Mouse (Mus musculus): ENCODE data around the gene Ldhb.
"Not testable (repeated sequence)": the region's sequence is repeated elsewhere in the genome, so short reads cannot be mapped to it uniquely, and the experiment has no call there.

Gene Ldhb

DNA sequence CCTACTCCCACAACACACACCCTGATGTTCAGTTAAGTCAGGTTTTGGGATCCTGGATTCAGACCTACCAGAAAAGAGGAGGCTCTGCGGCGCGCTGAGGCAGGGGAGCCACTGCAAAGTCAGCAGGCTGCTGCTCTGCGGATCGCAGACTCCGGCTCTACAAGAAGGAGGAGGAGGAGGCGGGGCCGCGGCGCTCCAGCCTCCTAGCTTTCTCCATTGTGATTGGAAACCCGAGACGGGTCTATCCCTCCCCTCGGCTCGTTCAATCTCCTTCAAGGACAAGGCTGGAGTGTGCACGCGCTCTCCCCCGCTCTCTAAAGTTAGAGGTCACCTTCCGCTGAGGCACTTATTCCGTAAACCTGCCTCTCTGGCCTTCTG lies at the start of gene Ldhb:
Ldhb (minus strand) TSS at position 173 of the 378 bp plus-strand sequence.
- peak; percentile 94 for DNase-seq

DNA sequence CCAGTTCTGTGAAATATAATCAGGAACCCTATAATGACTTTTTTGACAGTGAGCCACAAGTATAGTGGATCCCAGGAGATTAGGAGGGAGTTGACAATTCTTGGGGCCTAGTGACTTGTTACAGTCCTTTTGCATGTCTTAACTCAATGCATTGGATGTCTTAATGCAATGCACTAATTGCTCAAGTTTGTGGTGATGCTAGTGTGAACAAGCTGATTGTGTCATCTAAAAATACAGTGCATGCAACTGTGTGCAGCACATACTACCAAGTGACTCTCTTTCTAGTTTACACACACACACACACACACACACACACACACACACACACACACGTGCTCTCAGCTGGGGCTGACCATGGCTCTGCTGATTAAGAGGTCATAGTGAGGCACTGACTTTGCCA lies 48.2 kb upstream of the Ldhb start:
- DNase-seq: no peak

DNA sequence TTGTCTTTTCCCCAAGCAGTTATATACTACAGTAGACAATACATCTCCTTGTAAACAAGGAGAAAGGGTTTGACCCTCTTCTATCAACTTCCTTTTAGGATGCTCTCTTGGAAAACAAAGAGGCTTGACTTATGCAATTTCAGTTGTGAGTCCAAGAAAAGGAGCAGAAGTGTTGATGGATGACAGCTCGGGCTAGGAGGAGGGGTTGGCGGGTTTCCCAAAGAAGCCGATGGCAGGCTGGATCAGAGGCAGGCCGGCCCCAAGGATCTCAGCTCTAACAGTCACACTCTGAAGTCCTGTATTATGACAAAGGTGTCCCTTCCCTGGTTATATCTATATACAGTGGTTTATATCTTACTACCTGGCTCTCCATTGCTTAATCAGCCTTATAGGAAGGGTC lies 43.7 kb upstream of the Ldhb start:
- peak; percentile 82 for DNase-seq

DNA sequence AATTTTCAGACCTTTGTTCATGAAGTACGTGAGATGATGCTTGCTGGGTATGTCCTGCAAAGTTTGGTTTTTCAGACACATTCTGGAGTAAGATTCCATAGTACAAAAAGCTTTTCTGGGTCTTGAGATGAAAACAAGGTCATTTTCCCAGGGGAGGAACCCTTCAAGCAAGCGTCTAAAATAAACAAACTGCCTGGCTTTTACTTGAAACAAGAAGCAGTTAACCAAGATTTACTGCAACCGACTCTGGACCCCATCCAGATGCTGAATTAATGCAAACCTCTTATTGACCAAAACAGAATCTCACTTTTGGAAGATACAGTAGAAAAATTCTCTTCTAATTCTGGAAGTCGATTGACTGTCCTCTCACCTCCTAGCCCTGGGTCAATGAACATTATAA lies 43.1 kb upstream of the Ldhb start:
- peak; percentile 57 for DNase-seq

DNA sequence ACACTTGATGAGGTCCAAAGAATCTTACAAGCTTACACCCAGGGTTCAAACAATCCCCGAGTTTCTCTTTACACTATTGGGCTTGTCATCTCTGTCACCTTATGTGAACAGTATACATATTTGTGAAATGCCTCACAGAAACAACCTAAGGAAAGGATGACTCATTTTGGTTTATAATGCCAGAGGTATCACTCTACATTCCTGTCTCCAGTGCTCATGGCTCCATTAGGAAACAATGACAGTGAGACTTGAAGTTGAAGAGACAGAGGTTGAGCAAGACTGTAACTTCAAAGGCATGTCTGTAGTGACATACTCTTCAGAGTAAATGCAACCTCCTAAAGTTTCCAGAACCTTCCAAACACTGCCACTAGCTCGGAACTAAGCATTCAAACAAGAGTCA lies 40.6 kb upstream of the Ldhb start:
- DNase-seq: no peak

DNA sequence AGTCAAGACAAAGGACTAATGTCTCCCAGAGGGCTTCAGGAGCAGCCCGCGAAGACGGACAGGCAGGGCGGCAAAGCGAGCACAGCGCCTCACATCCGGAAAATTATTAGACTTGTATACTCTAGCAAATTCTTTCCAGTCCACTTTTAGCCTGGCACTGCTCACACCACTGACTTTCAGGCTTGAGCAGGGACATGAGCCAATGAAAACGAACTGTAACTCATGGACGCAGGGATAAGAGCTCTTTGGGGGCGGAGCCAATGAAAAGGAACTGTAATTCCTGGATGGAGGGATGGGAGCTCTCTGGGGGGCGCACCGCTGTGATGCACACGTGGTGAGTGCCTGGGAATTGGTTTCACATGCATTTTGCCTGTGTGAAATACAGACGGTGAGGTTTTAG lies 37.4 kb upstream of the Ldhb start:
- DNase-seq: peak; percentile 34

DNA sequence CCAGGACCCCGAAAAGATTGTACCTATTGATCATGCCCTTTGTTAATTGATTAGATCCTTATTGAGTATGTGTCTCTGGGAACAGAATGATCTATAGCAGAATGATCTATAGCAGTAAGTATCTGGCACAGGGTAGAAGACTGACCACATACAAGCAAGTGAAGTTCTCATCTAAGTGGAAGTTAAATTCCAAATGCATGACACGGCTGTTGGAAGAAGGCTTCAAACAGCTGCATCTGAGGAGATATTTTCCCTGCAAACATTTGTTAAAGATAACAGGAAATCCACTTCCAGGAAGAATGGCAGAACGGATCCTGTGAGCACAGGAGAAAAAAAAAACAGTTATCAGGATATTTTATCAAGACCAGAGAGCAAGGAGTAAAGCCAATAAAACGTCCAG lies 35.9 kb upstream of the Ldhb start:
- DNase-seq: no peak

DNA sequence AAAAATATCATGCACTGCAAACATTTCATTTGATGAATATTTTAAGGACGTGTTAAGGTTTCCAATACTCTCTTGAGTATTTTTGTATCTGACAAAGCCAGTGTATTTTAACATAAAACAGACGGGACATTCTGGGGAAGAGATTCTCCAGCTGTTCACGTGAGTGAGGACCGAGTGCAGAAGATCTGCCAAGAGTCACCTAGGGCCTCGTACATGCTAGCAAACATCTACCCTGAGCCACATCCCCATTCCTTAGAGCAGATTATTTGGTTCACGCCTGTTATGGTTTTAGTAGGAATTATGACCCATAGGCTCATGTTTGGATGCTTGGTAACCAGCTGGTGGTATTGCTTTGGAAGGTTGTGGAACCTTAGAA lies 35.0 kb upstream of the Ldhb start:
- DNase-seq: no peak

DNA sequence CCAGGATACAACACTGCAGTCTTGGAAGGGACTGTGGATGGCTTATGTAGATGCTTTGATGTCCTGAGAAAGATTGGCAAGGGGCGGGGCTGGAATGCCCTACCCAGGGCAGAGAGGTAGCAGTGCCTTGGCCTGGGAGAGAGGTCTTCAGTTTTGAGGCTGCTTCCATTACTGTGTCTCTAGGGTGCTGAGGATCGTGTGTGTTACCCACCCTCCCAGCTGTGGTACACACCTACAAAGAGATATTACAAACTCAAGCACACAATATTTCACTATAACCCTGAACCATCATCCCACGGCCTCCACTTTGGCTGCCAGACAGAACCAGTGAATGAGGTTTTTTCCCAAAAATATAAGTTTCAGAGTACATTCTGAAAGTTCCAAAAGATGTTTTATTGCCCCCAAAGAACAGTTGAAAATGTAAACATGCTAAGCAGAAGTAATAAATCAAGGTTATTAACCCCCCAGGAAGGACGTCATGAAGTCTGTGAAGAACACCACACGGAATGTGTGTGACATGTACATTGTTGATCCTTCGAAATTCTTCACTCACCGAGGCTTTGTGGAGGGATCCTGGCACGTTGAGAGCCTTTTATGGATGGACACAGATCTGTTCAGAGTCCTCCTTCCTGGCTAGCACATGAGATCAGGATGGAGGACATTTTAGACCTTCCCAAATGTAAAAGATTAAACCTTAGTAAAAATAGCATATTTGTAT lies 34.5 kb upstream of the Ldhb start:
- DNase-seq: no peak

DNA sequence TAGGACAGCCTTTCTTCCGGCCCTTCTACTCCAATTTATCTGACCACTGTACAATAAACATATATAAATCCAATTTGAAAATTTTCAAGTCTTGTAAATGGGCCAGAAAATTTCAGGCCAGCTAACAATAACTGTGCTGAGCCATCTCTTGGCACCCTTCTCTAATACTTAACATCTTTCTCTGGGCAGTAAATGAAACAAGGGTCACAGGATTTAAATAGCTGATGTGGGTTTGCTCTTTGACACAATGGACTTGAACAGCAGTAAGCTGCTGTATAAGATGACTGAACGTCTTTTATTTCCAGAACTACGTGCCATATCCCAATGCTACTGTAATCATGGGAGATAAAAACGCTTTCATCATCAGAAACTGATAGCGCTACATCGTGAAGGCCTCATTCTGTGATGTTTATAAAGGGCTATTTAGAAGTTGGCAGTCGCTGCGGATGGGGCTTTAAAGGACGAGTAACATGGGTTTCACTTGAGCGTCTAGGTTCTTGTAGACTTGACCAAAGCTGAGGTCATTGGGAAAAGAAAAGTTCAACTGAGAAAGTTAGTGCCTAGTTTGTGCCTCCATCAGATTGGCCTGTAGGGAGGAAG lies 32.9 kb upstream of the Ldhb start:
- no peak for DNase-seq

DNA sequence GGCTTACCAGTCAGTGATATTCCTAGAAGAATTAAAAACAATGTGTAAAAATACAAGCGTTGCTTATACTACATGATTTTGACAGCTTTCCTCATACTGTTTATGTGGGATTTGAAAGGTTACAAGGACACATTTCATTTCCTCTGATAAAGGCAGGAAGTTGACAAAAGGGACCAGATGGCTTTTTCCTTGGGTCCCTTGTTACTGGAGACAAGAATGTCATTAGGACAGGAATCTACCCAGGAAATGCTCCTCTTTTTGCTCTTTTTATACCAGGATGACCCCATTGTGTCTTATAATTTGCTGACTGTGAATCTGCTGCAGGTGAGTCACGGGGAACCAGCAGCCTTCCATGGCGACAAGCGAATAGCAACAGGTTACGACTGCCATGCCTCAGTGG lies 32.4 kb upstream of the Ldhb start:
- DNase-seq: no peak

DNA sequence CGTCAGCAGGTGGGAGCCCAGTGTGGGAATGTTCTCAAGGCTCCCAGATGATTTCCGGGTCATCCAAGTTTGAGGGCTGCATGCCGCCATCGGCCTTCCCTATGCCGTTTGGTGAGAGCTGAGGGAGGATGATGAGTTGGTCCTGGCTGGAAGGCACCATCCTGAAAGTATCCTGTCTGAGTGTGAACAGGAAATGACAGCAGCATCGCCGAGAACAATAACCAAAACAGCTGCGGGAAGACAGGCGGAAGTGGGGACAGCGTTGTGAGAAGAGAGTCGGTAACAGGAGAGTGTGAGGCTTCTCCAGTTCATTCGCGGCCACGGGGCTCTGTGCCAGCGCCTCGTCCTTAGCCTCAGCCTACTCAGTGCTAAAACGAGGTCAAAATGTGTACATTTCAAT lies 30.7 kb upstream of the Ldhb start:
- peak; percentile 86 for DNase-seq

DNA sequence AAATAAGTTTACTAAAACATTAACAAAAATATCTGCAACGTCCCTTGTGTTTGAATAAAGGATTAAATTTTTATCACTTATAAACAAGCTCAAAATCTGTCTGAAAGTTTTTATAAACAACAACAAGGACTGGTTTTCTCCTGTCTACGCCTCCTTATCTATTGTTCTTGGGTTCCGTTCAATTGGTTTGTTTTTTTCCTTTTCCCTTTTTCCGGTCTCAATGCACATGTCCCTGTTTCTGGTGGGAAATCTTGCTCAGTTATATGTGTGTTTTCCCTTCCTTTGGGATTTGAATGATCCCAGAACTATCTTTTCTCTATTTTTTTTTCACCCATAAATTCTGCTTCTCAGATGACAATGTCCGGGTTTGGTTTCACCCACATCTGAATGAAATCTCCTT lies 25.7 kb upstream of the Ldhb start:
- DNase-seq: no peak

DNA sequence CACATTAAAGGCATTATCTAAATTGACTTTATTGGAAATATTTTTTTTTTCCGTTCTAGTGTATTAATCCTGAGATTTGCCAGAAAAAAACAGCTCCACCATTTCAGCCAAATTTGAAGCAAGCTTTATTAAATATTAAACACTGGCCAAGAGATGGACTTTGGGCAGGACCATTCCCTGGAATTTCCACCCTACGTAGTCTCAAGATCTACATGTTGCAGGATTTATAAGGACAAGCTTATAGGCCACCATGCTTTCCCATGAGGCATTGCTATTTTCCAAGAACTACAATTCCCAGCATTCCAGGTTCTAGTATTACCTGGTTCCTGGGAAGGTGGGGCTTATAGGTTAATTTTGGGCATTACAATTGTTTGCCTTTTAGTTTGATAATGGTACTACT lies 24.9 kb upstream of the Ldhb start:
- no peak for DNase-seq

DNA sequence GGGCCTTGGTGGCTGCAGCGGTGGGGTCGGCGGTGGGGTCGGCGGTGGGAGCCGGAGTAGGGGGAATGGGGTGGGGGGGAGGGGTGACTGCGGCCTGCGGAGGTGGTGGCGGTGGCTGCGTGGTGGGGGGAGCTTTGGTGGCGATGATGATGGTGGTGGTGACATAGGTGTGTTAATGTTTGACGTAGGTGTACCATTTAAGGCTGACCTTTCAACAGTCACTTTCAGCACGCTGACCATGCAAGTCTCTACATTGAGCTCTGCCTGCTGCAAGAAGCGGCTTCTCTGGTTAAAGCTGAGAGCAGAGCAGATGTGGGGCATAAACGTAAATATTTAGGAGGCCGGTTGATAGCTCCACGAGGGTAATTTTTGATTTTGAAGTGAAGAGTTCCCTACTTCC lies 24.4 kb upstream of the Ldhb start:
- DNase-seq: no peak

DNA sequence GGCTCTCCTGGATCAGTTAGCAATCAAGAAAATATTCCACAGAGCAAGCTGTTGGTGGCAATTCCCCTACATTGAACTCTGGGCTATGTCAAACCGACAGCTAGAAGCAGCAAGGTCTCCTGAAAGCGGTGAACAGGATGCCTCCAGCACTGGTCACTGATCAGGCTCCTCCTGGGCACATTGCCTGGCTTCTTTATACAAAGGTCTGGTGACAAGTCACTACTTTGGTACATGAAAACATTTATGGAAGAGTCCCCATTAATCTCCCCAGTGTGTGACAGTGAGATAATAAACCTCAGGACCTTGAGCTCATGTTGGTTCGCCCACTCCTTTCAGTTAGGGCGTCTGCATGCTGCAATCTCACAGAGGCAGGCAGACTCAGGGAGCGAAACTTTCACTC lies 22.6 kb upstream of the Ldhb start:
- DNase-seq: no peak

DNA sequence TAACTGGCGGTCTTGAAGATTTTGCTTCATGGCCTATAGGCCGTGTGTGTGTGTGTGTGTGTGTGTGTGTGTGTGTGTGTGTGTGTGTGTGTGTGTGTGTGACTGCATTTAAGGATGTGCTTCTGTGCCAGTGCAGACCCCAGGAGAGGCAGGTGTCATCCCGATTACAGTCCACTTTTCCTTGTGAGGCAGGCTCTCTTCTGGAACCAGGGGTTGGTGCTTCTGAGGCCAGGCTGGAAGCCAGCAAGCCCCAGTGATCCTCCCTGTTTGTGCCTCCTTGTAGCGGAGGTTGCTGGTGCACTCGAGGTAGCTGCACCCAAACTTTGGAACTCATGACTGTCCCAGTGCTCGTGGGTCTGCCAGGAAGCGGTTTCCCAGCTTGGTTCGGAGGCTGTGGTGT lies 21.9 kb upstream of the Ldhb start:
- DNase-seq: no peak

DNA sequence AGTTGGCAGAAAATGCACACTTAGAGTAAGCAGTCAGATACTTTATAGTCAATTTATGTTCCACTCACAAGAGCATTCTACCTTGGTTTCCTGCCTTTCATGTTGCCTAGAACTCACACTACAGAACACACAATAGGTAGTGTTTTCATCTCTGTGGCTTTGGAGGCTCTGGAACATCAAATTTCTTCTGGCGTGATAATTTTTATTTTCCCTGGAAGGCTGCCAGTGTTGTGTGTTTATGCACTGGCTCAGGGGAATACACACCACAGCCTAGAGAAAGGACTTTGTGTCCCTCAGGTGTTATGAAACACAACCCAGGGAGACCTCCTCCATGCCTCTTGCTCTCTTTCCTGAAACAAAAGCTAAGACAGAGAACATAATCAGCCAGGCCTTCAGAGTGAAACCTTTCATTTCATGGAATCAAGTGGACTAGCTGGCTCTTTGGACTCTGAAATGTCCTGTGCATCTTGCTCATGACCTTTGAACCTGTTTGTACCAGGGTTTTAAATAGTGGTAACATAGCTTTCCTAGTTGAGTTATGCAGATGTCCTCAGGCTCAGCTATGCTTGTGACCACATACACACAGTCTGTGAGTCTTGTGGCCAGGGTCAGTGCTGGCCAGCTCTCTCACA lies 20.3 kb upstream of the Ldhb start:
- no peak for DNase-seq

DNA sequence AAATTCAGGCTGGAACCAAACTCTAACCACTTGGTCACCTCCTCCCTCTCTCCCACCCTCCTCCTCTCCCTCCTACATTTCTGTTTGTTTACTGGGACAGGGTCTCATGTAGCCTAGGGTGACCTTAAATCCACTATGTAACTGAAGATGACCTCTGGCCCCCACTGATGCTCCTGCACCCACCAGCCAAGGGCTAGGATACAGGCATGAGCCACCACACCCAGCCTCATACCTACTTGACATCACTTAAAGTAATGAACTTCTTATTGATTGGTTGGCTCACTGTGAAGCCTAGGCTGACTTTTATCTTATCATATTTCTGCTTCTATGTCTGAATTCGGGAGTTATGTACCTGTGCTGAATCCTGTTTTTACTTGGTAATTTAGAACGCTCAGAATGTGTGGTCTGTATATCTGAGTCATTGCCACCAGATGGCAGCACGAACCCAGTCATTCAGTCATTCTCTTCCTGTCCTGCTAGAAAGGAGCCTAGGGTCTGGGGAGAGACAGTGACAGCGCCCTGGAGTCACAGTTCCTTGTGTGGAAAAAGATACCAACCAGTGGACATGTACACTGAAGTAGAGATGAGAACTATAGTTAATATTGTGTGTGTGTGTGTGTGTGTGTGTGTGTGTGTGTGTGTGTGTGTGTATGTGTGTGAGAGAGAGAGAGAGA lies 17.0 kb upstream of the Ldhb start:
- DNase-seq: peak; percentile 89

DNA sequence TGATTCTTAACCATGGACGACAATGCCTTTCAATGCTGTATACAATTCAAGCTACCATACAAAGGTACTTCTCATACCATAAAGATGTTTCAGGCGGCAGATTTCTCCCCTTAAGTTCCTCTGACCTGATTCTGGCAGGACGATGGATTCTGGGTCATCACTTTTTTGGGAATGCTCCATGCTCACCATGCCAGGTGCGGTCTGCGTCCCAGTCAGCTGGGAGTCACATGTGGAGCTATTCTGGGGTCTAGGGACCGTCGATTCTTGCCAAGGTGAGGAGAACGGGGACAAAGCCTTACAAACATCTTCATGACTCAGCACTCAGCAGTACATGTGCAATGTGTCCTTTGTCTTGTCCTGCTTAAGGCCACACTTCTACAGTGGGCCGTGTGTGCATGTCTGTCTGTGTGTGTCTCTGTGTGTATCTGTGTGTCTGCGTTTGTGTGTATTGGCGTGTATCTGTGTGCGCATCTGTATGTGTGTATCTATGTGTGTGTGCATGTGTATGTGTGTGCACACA lies 13.9 kb upstream of the Ldhb start:
- no peak for DNase-seq

DNA sequence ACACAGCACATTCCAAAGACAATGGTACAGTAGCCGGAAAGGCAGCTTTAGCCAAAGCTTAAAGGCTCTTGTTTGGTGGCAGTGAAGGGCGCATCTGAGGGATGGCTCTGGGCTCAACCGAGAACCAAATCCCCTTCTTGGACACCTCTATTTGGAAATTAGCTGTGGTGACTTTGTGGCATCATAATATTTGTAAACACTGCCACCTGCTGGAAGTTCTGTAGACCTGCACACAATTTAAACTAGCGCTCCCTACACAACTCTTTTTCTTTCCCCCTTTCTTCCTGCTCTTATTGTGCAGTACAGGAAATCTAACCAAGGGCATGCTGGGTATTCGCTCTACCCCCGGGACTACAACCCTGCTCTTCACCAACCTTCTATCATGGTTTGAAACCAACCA lies 11.4 kb upstream of the Ldhb start:
- DNase-seq: no peak

DNA sequence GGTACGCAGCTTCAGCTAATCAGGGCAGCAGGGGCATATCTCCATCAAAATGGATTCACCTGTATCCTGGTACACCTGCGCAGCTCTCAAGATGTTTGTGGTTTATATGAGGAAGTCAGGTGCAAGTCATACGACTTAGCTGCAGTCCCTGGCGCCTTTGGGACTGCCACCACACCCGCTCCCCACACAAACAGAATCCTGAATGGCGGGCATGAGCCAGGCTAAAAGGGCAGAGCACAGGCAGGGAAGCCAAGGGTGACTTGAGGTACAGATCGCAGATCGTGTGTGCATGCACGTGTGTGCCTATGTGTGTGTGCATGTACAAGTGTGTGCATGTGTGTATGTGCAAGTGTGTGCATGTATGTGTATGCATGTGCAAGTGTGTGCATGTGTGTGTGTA lies 7.6 kb upstream of the Ldhb start:
- DNase-seq: not testable (repeated sequence)

DNA sequence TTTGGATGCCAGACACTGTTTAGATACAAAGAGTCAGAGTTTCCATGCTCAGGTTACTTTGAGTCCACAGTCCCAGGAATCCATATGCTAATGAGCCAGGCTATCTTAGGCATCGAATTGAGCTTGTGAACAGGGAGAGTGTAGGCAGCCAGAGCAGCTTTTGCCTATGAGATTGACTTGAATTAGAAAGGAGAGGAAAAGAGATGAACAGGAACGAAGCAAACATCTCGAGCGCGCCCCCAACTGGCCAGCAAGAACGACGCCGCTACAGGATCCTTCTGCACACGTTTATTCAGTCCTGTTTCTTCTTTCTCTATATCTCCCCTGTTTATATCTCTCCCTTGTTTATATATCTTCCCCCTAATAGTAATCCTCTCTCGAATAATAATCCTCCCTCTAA lies 7.2 kb upstream of the Ldhb start:
- peak; percentile 77 for DNase-seq

DNA sequence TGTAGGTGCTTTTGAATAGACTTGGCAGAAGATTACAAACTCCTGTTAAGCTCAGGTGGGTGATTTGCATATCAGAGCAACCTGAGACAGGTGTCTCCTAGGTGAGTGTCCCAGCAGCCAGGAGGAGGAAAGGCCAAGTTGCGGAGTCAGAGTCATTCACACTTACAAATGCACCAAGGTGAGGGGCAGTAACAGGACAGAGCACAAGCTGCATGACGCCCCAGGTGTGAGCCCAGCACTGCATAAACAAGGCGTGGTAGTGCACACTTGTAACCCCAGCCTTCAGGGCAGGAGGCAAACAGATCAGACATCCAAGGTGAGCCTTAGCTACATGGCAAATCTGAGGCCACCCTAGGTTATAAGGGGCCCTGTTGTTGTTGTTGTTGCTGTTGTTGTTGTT lies 5.1 kb upstream of the Ldhb start:
- DNase-seq: no peak
